Mouse (Mus musculus): ENCODE data around the gene Pld3. TPM values are rescaled to one million over a fixed set of nuclear protein-coding genes. Genes with fewer than 3 reads are reported as not detected.

Gene Pld3
- polyA plus RNA-seq, 1 experiment: 280 TPM

DNA sequence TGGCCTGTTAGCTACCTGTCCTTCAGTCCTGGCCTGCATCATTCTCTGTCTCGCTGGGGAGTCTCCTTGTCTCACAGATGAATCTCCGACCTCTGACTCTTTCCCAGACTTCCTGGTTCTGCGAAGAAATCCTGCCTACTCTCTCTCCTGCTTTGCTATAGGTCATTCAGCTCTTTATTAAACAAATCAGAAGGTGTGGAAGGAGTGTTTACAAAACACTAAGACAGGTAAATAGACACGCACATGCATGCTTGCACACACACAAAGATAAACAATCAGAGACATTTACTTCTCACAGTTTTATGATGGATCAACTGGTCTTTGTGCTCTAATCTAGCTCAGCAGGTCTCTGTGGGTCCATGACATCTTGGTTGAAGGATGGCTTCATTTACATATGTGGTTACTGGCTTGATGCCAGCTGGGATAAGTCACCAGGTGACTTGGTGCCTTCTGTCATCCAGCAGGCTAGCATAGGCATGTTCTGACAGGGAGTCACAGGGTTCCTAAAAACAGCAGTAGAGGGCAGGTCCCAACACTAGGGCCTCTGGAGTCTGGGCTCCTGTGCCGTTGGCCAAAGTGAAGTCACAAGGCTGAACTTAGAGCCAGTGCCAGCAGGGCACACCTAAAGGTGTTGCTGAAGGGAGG lies 16.7 kb upstream of the Pld3 start:
- no peak for TF ChIP-seq POLR2A (IDR thresholded peaks at IDR 0.05; ENCODE audit: low read depth, low read length)
- no peak for TF ChIP-seq CTCF (IDR thresholded peaks at IDR 0.05; ENCODE audit: extremely low read depth, insufficient read depth, insufficient read length, insufficient replicate concordance)
- WGBS: 92% methylated on average over 5 of the region's 5 CpGs
- peaks cover 31% of the 10 kb centered on the region for H3K36me3 ChIP-seq (ENCODE audit: control insufficient read depth, insufficient read depth, low read length)

DNA sequence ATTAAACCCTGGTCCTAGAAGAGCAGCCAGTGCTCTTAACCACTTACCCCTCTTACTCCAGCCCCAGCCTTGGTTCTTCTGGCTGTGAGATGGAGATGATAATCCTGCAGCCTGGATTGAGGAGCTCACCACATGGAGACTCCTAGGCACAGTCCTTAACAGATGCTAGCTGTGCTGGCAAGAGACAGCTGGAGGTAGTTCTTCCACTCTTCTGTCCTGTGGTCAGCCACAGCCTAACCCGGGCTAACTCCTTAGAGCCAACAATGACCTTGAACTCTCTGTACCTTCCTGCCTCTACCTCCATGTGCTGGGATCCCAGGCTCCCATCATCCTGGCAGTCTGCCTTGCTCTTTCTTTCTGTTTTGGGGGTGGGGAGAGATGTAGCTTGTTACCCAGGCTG lies 8.0 kb upstream of the Pld3 start:
- H3K27me3 ChIP-seq (ENCODE audit: control insufficient read depth, insufficient read depth, low read length): no peaks in the 10 kb centered on the region
- DNase-seq (ENCODE audit: low read depth in 1 of 2, low spot score in 2 of 2): no peak
- WGBS: 95% methylated on average over 1 of the region's 1 CpGs
- H3K36me3 ChIP-seq (ENCODE audit: control insufficient read depth, insufficient read depth, low read length): peaks cover 18% of the 10 kb centered on the region
- TF ChIP-seq POLR2A (IDR thresholded peaks at IDR 0.05; ENCODE audit: low read depth, low read length) (no peak), CTCF (IDR thresholded peaks at IDR 0.05; ENCODE audit: extremely low read depth, insufficient read depth, insufficient read length, insufficient replicate concordance) (no peak)
- H3K4me3 ChIP-seq (ENCODE audit: extremely low read depth, insufficient read depth, insufficient read length): no peak overlapping the region
- no peak overlapping the region for H3K27ac ChIP-seq (ENCODE audit: insufficient read depth, low read length)
- no peaks in the 10 kb centered on the region for H3K4me1 ChIP-seq (ENCODE audit: control insufficient read depth, insufficient read depth, insufficient read length)

More for the DNA sequence above, 16.7 kb upstream of the Pld3 start:
- no peak for DNase-seq (ENCODE audit: low read depth in 1 of 2, low spot score in 2 of 2)
- Histone ChIP-seq H3K27ac (ENCODE audit: insufficient read depth, low read length) (no peak overlapping the region), H3K4me1 (ENCODE audit: control insufficient read depth, insufficient read depth, insufficient read length) (no peaks in the 10 kb centered on the region; the same call in 1 of the 2 replicates), H3K4me3 (ENCODE audit: extremely low read depth, insufficient read depth, insufficient read length) (no peak overlapping the region), H3K27me3 (ENCODE audit: control insufficient read depth, insufficient read depth, low read length) (no peaks in the 10 kb centered on the region)

DNA sequence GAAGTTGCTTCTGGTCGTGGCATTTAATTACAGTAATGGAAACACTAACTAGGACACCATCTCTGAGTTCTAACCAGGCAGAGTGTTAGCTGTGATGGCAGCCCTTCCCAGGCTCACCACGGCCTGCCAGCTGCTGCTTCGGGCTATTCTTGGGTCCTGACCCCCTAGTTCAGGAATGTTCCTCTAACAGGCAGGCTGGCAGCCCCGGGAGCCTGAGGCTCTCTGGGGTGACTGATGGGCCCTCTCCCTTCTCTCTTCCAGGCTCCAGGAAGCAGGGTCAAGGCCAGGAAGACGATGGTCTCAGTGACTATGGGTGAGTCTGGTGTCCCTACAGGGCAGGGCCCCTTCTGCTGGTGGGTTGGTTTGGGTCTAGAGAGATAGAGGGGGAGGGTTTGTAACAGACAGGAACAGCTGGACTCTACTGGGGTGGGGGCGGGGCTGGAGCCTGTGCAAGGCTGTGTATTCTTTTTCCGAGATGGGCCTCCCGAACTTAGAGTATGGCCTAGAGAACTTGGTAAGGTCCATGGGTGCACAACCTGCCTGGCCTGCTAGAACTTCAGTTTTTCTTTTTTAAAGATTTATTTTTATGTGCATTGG lies 7.4 kb upstream of the Pld3 start:
- H3K36me3 ChIP-seq (ENCODE audit: control insufficient read depth, insufficient read depth, low read length): peaks cover 14% of the 10 kb centered on the region
- TF ChIP-seq POLR2A (IDR thresholded peaks at IDR 0.05; ENCODE audit: low read depth, low read length) (no peak), CTCF (IDR thresholded peaks at IDR 0.05; ENCODE audit: extremely low read depth, insufficient read depth, insufficient read length, insufficient replicate concordance) (no peak)
- no peak for DNase-seq (ENCODE audit: low read depth in 1 of 2, low spot score in 2 of 2)
- WGBS: 78% methylated on average over 8 of the region's 8 CpGs
- no peak overlapping the region for H3K27ac ChIP-seq (ENCODE audit: insufficient read depth, low read length)
- H3K27me3 ChIP-seq (ENCODE audit: control insufficient read depth, insufficient read depth, low read length): no peaks in the 10 kb centered on the region
- no peaks in the 10 kb centered on the region for H3K4me1 ChIP-seq (ENCODE audit: control insufficient read depth, insufficient read depth, insufficient read length)
- no peak overlapping the region for H3K4me3 ChIP-seq (ENCODE audit: extremely low read depth, insufficient read depth, insufficient read length)

DNA sequence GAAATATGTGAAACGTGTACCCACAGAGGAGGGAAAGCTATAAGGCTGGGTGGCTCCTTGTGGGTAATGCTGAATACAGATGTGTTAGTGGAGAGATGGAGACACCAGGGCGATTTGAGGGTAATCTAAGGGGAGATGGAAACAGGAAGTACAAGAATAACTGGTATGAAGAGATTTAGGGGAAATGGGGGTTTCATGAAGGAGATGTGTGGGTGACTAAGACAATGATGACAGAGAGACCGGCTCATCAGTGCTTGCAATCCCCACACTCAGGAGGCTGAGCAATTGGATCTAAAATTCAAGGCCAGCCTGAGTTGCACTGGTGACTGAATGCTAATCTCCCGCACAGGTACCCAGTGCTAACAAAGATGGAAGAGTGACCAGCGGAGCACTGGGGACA lies 948 bp downstream of the Pld3 start:
- no peak for DNase-seq (ENCODE audit: low read depth in 1 of 2, low spot score in 2 of 2)
- Histone ChIP-seq H3K27ac (ENCODE audit: insufficient read depth, low read length) (no peak overlapping the region), H3K36me3 (ENCODE audit: control insufficient read depth, insufficient read depth, low read length) (no peaks in the 10 kb centered on the region), H3K27me3 (ENCODE audit: control insufficient read depth, insufficient read depth, low read length) (no peaks in the 10 kb centered on the region), H3K4me1 (ENCODE audit: control insufficient read depth, insufficient read depth, insufficient read length) (no peaks in the 10 kb centered on the region), H3K4me3 (ENCODE audit: extremely low read depth, insufficient read depth, insufficient read length) (no peak overlapping the region)
- no peak for TF ChIP-seq POLR2A (IDR thresholded peaks at IDR 0.05; ENCODE audit: low read depth, low read length)
- TF ChIP-seq CTCF (IDR thresholded peaks at IDR 0.05; ENCODE audit: extremely low read depth, insufficient read depth, insufficient read length, insufficient replicate concordance): no peak
- 46% methylated on average over 5 of the region's 5 CpGs for WGBS

DNA sequence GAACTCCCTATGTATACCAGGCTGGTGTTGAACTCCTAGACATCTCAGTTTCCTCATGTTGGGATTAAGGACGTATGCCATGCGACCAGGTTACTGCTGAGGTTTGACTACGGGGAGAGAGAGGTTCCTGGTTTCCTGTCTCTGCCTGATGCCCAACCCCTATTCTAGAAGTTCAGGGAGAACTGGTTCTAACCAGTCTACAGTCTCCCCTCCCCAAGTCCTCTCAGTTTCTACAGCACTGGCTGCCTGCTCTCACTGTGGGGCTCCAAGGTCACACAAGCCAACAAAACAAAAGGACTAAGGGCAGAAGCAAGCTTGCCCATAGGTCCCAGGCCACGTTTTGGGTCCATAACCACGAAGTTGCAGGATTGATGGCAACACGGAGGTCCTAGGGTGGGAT lies 3.4 kb downstream of the Pld3 start:
- H3K27me3 ChIP-seq (ENCODE audit: control insufficient read depth, insufficient read depth, low read length): no peaks in the 10 kb centered on the region
- WGBS: 66% methylated on average over 6 of the region's 6 CpGs
- no peak overlapping the region for H3K4me3 ChIP-seq (ENCODE audit: extremely low read depth, insufficient read depth, insufficient read length)
- no peak for TF ChIP-seq CTCF (IDR thresholded peaks at IDR 0.05; ENCODE audit: extremely low read depth, insufficient read depth, insufficient read length, insufficient replicate concordance)
- TF ChIP-seq POLR2A (IDR thresholded peaks at IDR 0.05; ENCODE audit: low read depth, low read length): no peak
- DNase-seq (ENCODE audit: low read depth in 1 of 2, low spot score in 2 of 2): no peak
- H3K4me1 ChIP-seq (ENCODE audit: control insufficient read depth, insufficient read depth, insufficient read length): peaks cover 4% of the 10 kb centered on the region; the same call in 1 of the 2 replicates
- no peaks in the 10 kb centered on the region for H3K36me3 ChIP-seq (ENCODE audit: control insufficient read depth, insufficient read depth, low read length)
- H3K27ac ChIP-seq (ENCODE audit: insufficient read depth, low read length): no peak overlapping the region

DNA sequence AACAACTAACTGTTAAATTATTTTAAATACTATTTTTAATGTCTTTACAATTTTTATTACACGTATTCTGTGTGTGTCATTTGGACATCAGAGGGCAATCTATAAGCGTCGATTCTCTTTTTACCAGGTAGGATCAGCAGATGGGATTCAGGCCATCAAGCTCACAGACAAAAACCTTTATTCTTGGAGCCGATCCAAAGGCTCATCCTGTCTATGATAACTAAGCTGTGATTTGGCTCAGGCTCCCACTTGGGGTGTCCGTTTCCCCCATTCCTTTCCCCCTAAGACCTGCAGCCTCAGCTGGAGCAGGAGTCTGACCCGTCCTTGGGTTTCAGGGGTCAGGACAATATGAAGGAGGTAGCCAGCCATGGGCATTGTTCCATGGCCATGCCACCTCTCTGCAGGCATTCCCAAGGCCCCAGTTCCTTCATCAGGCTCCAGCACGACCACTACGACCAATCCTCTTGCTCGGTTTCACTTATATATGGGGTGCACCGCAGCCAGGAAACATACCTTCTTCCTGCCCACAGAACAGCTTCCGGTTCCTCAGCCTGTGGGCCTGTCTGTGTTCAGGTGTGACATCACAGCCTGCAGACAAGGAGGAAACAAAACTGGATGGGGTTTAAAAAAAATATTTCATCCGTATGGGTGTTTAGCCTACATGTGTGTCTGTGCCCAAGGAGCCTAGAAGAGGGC lies 8.2 kb downstream of the Pld3 start:
- 38% methylated on average over 12 of the region's 12 CpGs for WGBS
- peaks cover 14% of the 10 kb centered on the region; the same call in 1 of the 2 replicates for H3K4me1 ChIP-seq (ENCODE audit: control insufficient read depth, insufficient read depth, insufficient read length)
- H3K4me3 ChIP-seq (ENCODE audit: extremely low read depth, insufficient read depth, insufficient read length): peak overlapping the region; percentile 60
- peak overlapping the region; percentile 95 for H3K27ac ChIP-seq (ENCODE audit: insufficient read depth, low read length)
- TF ChIP-seq CTCF (IDR thresholded peaks at IDR 0.05; ENCODE audit: extremely low read depth, insufficient read depth, insufficient read length, insufficient replicate concordance) (no peak), POLR2A (IDR thresholded peaks at IDR 0.05; ENCODE audit: low read depth, low read length) (peak; percentile 6; the same call in 1 of the 2 replicates)
- H3K36me3 ChIP-seq (ENCODE audit: control insufficient read depth, insufficient read depth, low read length): no peaks in the 10 kb centered on the region; the same call in 1 of the 2 replicates
- H3K27me3 ChIP-seq (ENCODE audit: control insufficient read depth, insufficient read depth, low read length): no peaks in the 10 kb centered on the region
- peak; percentile 79 to 90 for DNase-seq (ENCODE audit: low read depth in 1 of 2, low spot score in 2 of 2)

All from spleen, adult 2 months (tissue).